Mouse (Mus musculus): ENCODE results near the gene Gdpd5. TPM values are rescaled to one million over a fixed set of nuclear protein-coding genes. Genes with fewer than 3 reads are reported as not detected.

The Gdpd5 gene
- 24.2 and 31.6 TPM in 2 replicates for polyA plus RNA-seq (2016; fragmentation: Nextera tagmentation; extraction: Ambion mirVana)

DNA sequence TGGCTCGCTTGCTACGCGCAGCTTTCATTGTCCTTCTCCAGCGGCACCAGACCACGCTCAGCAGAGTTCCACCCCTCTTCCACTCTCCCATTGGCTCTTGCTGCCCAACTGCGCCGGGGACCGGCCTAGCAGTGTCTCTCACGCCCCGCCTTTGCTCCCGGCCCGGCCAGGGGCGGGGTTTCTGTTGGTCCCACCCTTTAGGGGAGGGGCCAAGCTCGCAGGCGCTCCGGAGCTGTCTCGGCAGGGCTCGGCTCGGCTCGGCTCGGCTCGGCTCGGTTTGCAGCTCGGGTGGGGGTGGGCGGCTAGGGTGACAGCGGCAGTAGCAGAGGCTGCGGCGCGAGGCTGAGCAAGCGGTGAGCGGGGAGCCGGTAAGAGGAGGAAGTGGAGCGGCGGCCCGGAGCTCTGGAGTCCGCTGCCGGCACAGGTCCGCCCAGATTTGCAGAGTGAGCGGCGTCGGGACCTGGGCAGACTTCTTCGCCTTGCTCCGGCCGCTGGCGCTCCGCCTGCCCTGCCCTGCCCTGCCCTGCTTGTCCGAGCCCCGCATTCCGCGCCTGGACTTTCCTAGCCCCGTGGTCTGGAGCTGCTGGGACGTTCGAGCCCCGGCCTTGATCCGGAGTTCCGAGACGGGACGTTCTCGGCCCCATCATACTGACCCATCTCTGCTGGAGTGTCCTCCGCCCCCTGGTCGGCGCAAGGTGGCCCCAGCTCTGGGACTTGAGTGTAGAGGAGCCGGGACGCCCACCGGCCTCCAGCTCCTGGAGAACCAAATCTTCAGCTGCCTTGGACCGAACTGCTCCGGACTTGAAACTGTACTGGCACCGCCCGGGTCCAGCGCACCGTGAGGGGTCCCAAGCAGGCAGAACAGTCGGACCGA lies at the start of gene Gdpd5:
Gene Gdpd5 (plus strand): TSS at position 201 of the 874 bp plus-strand sequence.
- H3K27ac ChIP-seq: peak within 1 kb of the TSS; percentile 94
- H3K4me3 ChIP-seq: peak within 1 kb of the TSS; percentile 74
- DNase-seq (ENCODE audit: low spot score): peak; percentile 100
- H3K36me3 ChIP-seq: peaks cover 3% of the 10 kb centered on the region; the same call in 1 of the 2 replicates
- no peaks in the 10 kb centered on the region for H3K9me3 ChIP-seq
- WGBS: under 1% methylated on average over 73 of the region's 73 CpGs
- H3K4me1 ChIP-seq: peaks cover 82% of the 10 kb centered on the region
- H3K27me3 ChIP-seq (ENCODE audit: insufficient read depth, poor library complexity, severe bottlenecking): no peaks in the 10 kb centered on the region

GRCm38 (mm10) chr7:99332774-99333480 lies 48.3 kb upstream of the Gdpd5 start:
- Histone ChIP-seq H3K4me3 (no peak overlapping the region), H3K27ac (peak overlapping the region; percentile 56; the same call in 1 of the 2 replicates), H3K27me3 (ENCODE audit: insufficient read depth, poor library complexity, severe bottlenecking) (0 out of 2 replicates have a peak, but pooled peaks cover 2% of the 10 kb centered on the region), H3K9me3 (no peaks in the 10 kb centered on the region), H3K4me1 (peaks cover 14% of the 10 kb centered on the region), H3K36me3 (no peaks in the 10 kb centered on the region)
- WGBS: 36% methylated on average over 12 of the region's 12 CpGs
- DNase-seq (ENCODE audit: low spot score): peak; percentile 90

GRCm38 (mm10) chr7:99340736-99341135 lies 40.5 kb upstream of the Gdpd5 start:
- WGBS: 74% methylated on average over 8 of the region's 8 CpGs
- no peak for DNase-seq (ENCODE audit: low spot score)
- no peak overlapping the region for H3K27ac ChIP-seq
- H3K27me3 ChIP-seq (ENCODE audit: insufficient read depth, poor library complexity, severe bottlenecking): no peaks in the 10 kb centered on the region
- peaks cover under 1% of the 10 kb centered on the region; the same call in 1 of the 2 replicates for H3K4me1 ChIP-seq
- no peak overlapping the region for H3K4me3 ChIP-seq
- H3K36me3 ChIP-seq: peaks cover 49% of the 10 kb centered on the region
- H3K9me3 ChIP-seq: no peaks in the 10 kb centered on the region

DNA sequence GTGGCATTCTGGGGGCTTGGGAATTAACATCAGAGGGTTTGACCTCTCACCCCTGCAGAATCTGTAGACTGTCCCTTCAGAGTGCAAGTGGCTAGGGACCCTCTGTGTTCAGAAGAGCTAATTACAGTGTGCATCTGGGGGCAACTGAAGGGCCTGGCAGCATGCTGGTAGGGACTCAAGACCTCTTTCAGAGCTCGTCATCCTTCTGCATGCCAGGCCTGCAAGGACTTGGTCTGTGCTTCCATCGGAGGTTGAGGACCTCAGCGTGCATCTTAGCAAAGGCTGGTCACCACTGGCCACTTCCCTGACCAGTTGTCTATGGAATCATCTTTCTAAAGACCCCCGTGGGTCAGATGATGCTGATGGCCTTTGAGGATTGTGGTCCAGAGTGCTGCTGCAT lies 37.6 kb upstream of the Gdpd5 start:
- 75% methylated on average over 4 of the region's 4 CpGs for WGBS
- H3K4me3 ChIP-seq: no peak overlapping the region
- H3K27ac ChIP-seq: no peak overlapping the region

DNA sequence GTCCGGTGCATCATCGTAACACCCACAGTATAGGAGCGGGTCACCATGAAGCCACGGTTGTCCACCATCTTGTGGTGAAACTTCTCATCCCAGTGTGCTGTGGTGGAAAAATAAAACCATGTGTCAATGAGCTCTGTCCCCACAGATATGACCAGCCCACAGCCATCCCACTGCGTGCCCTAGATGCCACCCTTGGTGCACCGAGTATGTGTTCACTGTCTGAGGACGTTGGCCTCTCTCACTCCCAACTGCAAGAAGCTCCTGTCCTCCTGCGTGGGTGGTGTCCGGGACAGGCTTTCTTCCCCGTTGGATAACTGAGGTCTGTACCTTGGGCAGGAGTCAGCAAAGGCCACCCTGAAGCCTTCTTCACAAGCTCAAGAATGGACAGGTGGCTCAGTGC lies 33.9 kb upstream of the Gdpd5 start:
- Histone ChIP-seq H3K36me3 (peaks cover 88% of the 10 kb centered on the region), H3K4me1 (peaks cover 42% of the 10 kb centered on the region), H3K4me3 (no peak overlapping the region), H3K27me3 (ENCODE audit: insufficient read depth, poor library complexity, severe bottlenecking) (no peaks in the 10 kb centered on the region), H3K27ac (no peak overlapping the region), H3K9me3 (no peaks in the 10 kb centered on the region)
- 89% methylated on average over 10 of the region's 10 CpGs for WGBS
- no peak for DNase-seq (ENCODE audit: low spot score)

More for the DNA sequence above, 37.6 kb upstream of the Gdpd5 start:
- no peaks in the 10 kb centered on the region for H3K9me3 ChIP-seq
- no peaks in the 10 kb centered on the region for H3K27me3 ChIP-seq (ENCODE audit: insufficient read depth, poor library complexity, severe bottlenecking)
- H3K4me1 ChIP-seq: peaks cover 16% of the 10 kb centered on the region
- H3K36me3 ChIP-seq: peaks cover 76% of the 10 kb centered on the region
- no peak for DNase-seq (ENCODE audit: low spot score)

- H3K36me3 ChIP-seq: peaks cover 72% of the 10 kb centered on the region
- peak overlapping the region; percentile 13; the same call in 1 of the 2 replicates for H3K4me3 ChIP-seq
- H3K27me3 ChIP-seq (ENCODE audit: insufficient read depth, poor library complexity, severe bottlenecking): no peaks in the 10 kb centered on the region
- 90% methylated on average over 26 of the region's 26 CpGs for WGBS
- H3K27ac ChIP-seq: 0 out of 2 replicates have a peak overlapping the region, but pooled peaks have one; percentile 19
- H3K9me3 ChIP-seq: no peaks in the 10 kb centered on the region
- H3K4me1 ChIP-seq: peaks cover 53% of the 10 kb centered on the region
- no peak for DNase-seq (ENCODE audit: low spot score)
These were observed 32.3 kb upstream of the Gdpd5 start for GRCm38 (mm10) chr7:99348883-99349282.

GRCm38 (mm10) chr7:99349782-99350720 lies 31.2 kb upstream of the Gdpd5 start:
- 67% methylated on average over 9 of the region's 9 CpGs for WGBS
- no peak for DNase-seq (ENCODE audit: low spot score)
- peaks cover 61% of the 10 kb centered on the region for H3K36me3 ChIP-seq
- H3K27me3 ChIP-seq (ENCODE audit: insufficient read depth, poor library complexity, severe bottlenecking): no peaks in the 10 kb centered on the region
- H3K27ac ChIP-seq: peak overlapping the region; percentile 95
- no peaks in the 10 kb centered on the region for H3K9me3 ChIP-seq
- peak overlapping the region; percentile 73 for H3K4me3 ChIP-seq
- peaks cover 65% of the 10 kb centered on the region for H3K4me1 ChIP-seq

GRCm38 (mm10) chr7:99351104-99351801 lies 30.0 kb upstream of the Gdpd5 start:
- H3K4me1 ChIP-seq: peaks cover 71% of the 10 kb centered on the region
- peaks cover 49% of the 10 kb centered on the region for H3K36me3 ChIP-seq
- WGBS: 2% methylated on average over 12 of the region's 12 CpGs
- H3K9me3 ChIP-seq: no peaks in the 10 kb centered on the region
- peak overlapping the region; percentile 95 for H3K27ac ChIP-seq
- DNase-seq (ENCODE audit: low spot score): peak; percentile 85
- peak overlapping the region; percentile 73 for H3K4me3 ChIP-seq
- no peaks in the 10 kb centered on the region for H3K27me3 ChIP-seq (ENCODE audit: insufficient read depth, poor library complexity, severe bottlenecking)

DNA sequence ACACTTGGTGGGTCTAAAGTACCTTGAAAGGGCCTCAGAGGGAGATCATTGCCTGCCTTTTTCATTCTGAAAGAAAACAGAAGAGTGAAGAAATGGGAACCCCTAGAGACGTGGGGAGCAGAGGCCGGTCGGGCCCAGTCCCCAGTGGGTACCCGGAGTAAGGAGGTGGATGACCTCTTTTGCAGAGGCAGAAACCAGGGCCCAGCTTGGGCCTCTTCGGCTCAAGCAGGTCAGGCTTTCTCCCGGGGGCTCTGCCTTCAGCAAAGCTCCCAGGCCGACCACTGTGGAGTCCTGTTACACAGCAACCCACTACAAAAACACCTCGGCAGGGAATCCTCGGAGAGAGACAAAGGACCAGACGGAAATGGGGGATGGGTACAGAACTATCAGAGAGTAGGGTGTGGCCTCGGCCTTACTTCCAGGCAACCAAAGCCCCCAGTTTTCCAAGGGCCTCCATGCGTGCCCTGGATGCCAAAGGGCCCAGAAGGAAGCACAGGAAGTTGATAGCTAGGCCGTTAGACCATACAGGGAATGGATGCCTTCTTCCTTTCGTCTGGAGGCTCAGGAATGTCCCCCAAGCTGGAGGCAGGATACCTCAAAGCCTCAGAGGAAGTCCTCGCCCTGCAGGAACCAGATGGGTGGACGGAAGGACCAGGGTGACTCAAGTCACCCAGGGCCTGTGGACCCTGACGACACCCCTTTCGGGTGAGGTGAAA lies 29.3 kb upstream of the Gdpd5 start:
- under 1% methylated on average over 18 of the region's 18 CpGs for whole genome bisulfite sequencing
- Histone ChIP-seq H3K4me3 (peak overlapping the region; percentile 73), H3K27me3 (ENCODE audit: insufficient read depth, poor library complexity, severe bottlenecking) (no peaks in the 10 kb centered on the region), H3K4me1 (peaks cover 72% of the 10 kb centered on the region), H3K9me3 (no peaks in the 10 kb centered on the region), H3K27ac (peak overlapping the region; percentile 95), H3K36me3 (peaks cover 42% of the 10 kb centered on the region)
- DNase-seq (ENCODE audit: low spot score): peak; percentile 83

DNA sequence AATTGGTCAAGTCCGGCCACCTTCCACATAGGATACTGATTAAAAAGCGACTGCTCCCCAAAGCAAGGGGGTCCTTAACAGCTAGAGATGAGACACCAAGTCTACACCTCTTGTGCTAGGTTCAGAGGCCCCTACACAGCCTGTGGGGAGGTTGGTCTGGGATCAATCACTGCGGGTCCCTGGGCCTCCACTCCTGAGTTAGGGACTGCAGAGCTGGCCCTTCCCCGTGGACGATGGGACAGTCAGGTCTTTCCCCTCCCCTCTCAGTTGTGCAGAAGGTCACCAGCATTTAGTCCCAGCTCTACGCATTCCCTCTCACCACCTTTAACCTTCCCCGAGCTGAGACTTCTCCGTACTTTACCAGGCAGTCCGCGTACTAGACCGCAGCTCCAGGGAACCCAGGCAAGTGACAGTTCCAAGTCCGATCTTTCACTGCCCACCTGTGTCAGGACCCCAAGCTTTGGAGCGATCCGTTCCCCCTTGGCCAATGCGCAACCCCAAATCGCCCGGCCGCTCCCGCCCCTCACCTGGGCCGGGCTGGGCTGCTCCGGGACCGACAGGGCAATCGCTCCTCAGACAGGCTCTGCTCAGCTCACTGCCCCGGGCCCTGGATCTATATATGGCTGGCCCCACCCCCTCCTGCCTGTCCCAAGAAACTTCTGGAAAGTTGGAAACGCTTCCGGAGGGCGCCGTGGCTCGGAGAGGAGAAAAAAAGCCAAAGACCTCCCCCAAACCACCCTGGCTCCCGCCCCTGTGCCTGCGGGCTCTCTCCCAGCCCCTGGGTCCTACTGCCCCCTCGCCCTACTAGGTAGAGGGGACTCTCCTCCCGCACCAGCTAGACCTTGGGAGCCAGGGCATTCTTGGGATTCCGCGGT lies 28.5 kb upstream of the Gdpd5 start, which contains the start of gene Serpinh1:
Gene Serpinh1 (minus strand): TSS at position 714 of the 875 bp plus-strand sequence.
- Histone ChIP-seq H3K27me3 (ENCODE audit: insufficient read depth, poor library complexity, severe bottlenecking) (no peaks in the 10 kb centered on the region), H3K27ac (peak within 1 kb of the TSS; percentile 95), H3K4me3 (peak within 1 kb of the TSS; percentile 73), H3K9me3 (no peaks in the 10 kb centered on the region), H3K36me3 (peaks cover 34% of the 10 kb centered on the region), H3K4me1 (peaks cover 76% of the 10 kb centered on the region)
- DNase-seq (ENCODE audit: low spot score): peak; percentile 96
- under 1% methylated on average over 35 of the region's 35 CpGs for WGBS

Data from heart, embryonic 10.5 days (tissue).